Mouse (Mus musculus) heart, postnatal 0 days (tissue): ENCODE measurements around the gene Neil1.

Experiments
- CTCF ChIP-seq: IDR thresholded peaks from 2 replicates; pipeline ENCODE4 v1.5.1; 2016; ENCODE audit warnings: antibody characterized with exemption, control low read depth, low read depth
- EP300 ChIP-seq: IDR thresholded peaks from 2 replicates; pipeline ENCODE4 v1.6.1; 2016; ENCODE audit warnings: antibody characterized with exemption, low read depth

DNA sequence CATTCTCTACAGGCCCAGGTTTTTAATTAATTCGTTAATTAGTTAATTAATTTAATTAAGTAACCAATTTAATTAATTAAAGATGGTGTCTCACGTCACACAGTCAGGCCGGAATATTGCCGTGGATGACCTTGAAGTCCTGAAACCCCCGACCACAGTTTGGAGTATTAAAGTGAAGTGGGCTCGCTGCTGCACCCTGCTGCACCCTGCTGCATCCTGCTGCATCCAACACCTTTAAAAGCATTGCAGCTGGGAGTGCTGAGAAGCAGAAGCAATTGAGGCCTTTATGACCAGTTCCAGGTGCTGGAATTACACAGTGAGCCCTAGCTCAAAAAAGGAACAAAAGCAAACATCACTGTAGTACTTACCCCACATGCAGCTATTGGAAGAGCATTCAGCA is 4.2 kb upstream of the Neil1 start:
- TF ChIP-seq CTCF (no peak), EP300 (no peak)
